Mouse (Mus musculus): ENCODE results near the gene Ldb1. TPM values are rescaled to one million over a fixed set of nuclear protein-coding genes. Genes with fewer than 3 reads are reported as not detected.

Gene Ldb1
- polyA plus RNA-seq, 1 experiment, result 217 TPM

- no peak overlapping the region for H3K27ac ChIP-seq (ENCODE audit: control insufficient read depth, insufficient read depth, low read depth, low read length, poor library complexity)
- no peaks in the 10 kb centered on the region for H3K4me1 ChIP-seq (ENCODE audit: control insufficient read depth, insufficient read depth, low read length)
- TF ChIP-seq CTCF (IDR thresholded peaks at IDR 0.05; ENCODE audit: control insufficient read depth, insufficient read depth, low read length), result no peak
- TF ChIP-seq POLR2A (IDR thresholded peaks at IDR 0.05; ENCODE audit: borderline replicate concordance, control insufficient read depth, low read depth, low read length), result no peak
- no peak overlapping the region for H3K4me3 ChIP-seq (replicated peaks; ENCODE audit: control insufficient read depth, low read depth, low read length)
- 85% methylated on average over 3 of the region's 3 CpGs for WGBS
Observed at GRCm38 (mm10) chr19:45991171-45991570, 53.8 kb downstream of the Ldb1 start.

DNA sequence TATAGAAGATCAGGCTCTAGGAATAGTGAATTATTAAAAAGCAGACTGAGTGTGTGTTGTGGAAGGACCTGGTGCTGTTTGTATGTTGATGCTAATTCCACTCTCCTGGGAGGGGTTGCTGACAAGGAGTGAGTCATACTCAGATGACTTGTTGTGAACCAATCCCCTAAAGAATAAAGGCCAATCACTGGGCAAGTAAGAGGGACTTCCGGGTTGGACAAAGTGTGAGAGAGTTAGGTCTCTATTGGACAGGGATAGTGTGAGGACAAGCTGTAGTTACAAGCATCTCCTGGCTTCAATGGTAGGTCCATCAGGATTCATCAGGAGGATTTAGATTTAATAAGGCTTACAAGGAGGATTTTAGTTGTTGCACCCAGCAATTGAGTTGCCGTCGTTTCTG, 56.8 kb downstream of the Ldb1 start:
- Histone ChIP-seq H3K27ac (ENCODE audit: control insufficient read depth, insufficient read depth, low read depth, low read length, poor library complexity) (no peak overlapping the region), H3K4me1 (ENCODE audit: control insufficient read depth, insufficient read depth, low read length) (no peaks in the 10 kb centered on the region), H3K4me3 (replicated peaks; ENCODE audit: control insufficient read depth, low read depth, low read length) (no peak overlapping the region)
- WGBS, result 85% methylated on average over 3 of the region's 3 CpGs
- no peak for TF ChIP-seq POLR2A (IDR thresholded peaks at IDR 0.05; ENCODE audit: borderline replicate concordance, control insufficient read depth, low read depth, low read length)
- no peak for TF ChIP-seq CTCF (IDR thresholded peaks at IDR 0.05; ENCODE audit: control insufficient read depth, insufficient read depth, low read length)

DNA sequence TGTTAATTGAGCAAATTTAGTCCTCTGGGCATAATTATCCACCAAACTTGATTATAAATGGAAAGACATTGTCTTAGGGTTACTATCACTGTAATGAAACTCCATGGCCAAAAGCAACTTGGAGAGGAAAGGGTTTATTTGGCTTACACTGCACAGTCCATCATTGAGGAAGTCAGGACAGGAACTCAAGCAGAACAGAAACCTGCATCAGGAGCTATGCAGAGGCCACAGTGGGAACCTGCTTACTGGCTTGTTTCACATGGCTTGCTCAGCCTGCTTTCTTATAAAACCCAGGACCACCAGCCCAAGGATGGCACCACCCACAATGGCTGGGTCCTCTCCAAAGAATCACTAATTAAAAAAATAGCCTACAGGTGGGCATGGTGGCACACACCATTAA, 60.6 kb downstream of the Ldb1 start:
- no peaks in the 10 kb centered on the region for H3K4me1 ChIP-seq (ENCODE audit: control insufficient read depth, insufficient read depth, low read length)
- no peak overlapping the region for H3K27ac ChIP-seq (ENCODE audit: control insufficient read depth, insufficient read depth, low read depth, low read length, poor library complexity)
- no peak overlapping the region for H3K4me3 ChIP-seq (replicated peaks; ENCODE audit: control insufficient read depth, low read depth, low read length)
- no peak for TF ChIP-seq CTCF (IDR thresholded peaks at IDR 0.05; ENCODE audit: control insufficient read depth, insufficient read depth, low read length)
- no peak for TF ChIP-seq POLR2A (IDR thresholded peaks at IDR 0.05; ENCODE audit: borderline replicate concordance, control insufficient read depth, low read depth, low read length)

Other genes starting within 250 kb of the Ldb1 start
- gene Kcnip2, start 229.2 kb downstream of the Ldb1 start, polyA plus RNA-seq (2011; ENCODE audit: insufficient read depth, insufficient read length, low replicate concordance, missing spikeins), result 0.72 TPM in 1 of 2 replicates, not detected in the other
- gene Armh3, start 46.7 kb downstream of the Ldb1 start, polyA plus RNA-seq (2011; ENCODE audit: insufficient read depth, insufficient read length, low replicate concordance, missing spikeins), result 2.8 and 5.3 TPM in 2 replicates
- 1.2 and 1.9 TPM in 2 replicates for gene Hps6, start 41.7 kb downstream of the Ldb1 start, polyA plus RNA-seq (2011; ENCODE audit: insufficient read depth, insufficient read length, low replicate concordance, missing spikeins)
- 42.0 and 51.5 TPM in 2 replicates for gene Pprc1, start 328 bp downstream of the Ldb1 start, polyA plus RNA-seq (2011; ENCODE audit: insufficient read depth, insufficient read length, low replicate concordance, missing spikeins)
- 36.1 and 52.2 TPM in 2 replicates for gene Nolc1, start 30.6 kb upstream of the Ldb1 start, polyA plus RNA-seq (2011; ENCODE audit: insufficient read depth, insufficient read length, low replicate concordance, missing spikeins)
- not detected in 2 replicates for gene Elovl3, start 86.7 kb upstream of the Ldb1 start, polyA plus RNA-seq (2011; ENCODE audit: insufficient read depth, insufficient read length, low replicate concordance, missing spikeins)
- gene Pitx3, start 103.1 kb upstream of the Ldb1 start, polyA plus RNA-seq (2011; ENCODE audit: insufficient read depth, insufficient read length, low replicate concordance, missing spikeins), result not detected in 2 replicates
- gene Gbf1, start 107.3 kb upstream of the Ldb1 start, polyA plus RNA-seq (2011; ENCODE audit: insufficient read depth, insufficient read length, low replicate concordance, missing spikeins), result 20.5 and 44.3 TPM in 2 replicates